Mouse (Mus musculus) G1E (cell line): ENCODE results near the gene Nxpe4. TPM values are rescaled to one million over a fixed set of nuclear protein-coding genes. Genes with fewer than 3 reads are reported as not detected.

Source experiments
- ATAC-seq: 2 replicates; pipeline ENCODE4 v1.8.0; 2016; ENCODE audit warnings: mild to moderate bottlenecking; ENCODE audit not compliant: insufficient number of reproducible peaks, poor library complexity, low FRiP score, severe bottlenecking; ENCODE audit errors: extremely low read depth
- DNase-seq: peaks from one replicate; pipeline ENCODE4 v3.0.0; 2012; ENCODE audit warnings: low spot score
- H3K27me3 ChIP-seq: 2 replicates; pipeline ENCODE4 v1.6.1; 2012; ENCODE audit warnings: mild to moderate bottlenecking, low read length, inconsistent platforms; ENCODE audit not compliant: insufficient read depth
- H3K36me3 ChIP-seq: replicated peaks from 2 replicates; pipeline ENCODE3; 2012; ENCODE audit warnings: mild to moderate bottlenecking, inconsistent platforms
- H3K4me1 ChIP-seq: 2 replicates; pipeline ENCODE4 v1.6.1; 2012; ENCODE audit warnings: low read depth, low read length, inconsistent platforms, mixed read lengths; ENCODE audit not compliant: insufficient read depth
- H3K4me3 ChIP-seq: 2 replicates; pipeline ENCODE4 v1.5.1; 2012; ENCODE audit warnings: low read depth, mild to moderate bottlenecking, inconsistent platforms, low read length, moderate library complexity, mixed read lengths
- H3K9me3 ChIP-seq: replicated peaks from 2 replicates; pipeline ENCODE4 v1.6.1; 2012; ENCODE audit warnings: inconsistent platforms
- CTCF ChIP-seq: IDR thresholded peaks from 2 replicates; pipeline ENCODE4 v1.5.1; 2012; ENCODE audit warnings: low read depth, low read length, inconsistent platforms, mixed read lengths
- GATA1 ChIP-seq: IDR thresholded peaks from 2 replicates; pipeline ENCODE4 v1.6.1; 2012; ENCODE audit warnings: borderline replicate concordance, low read length, inconsistent platforms, mixed read lengths
- GATA2 ChIP-seq: IDR thresholded peaks from 2 replicates; pipeline ENCODE4 v1.6.1; 2012; ENCODE audit warnings: low read depth, low read length, inconsistent platforms, borderline replicate concordance
- POLR2AphosphoS5 ChIP-seq: IDR thresholded peaks from 2 replicates; pipeline ENCODE4 v1.6.1; 2012; ENCODE audit warnings: low read depth, low read length, inconsistent platforms; ENCODE audit not compliant: insufficient replicate concordance
- TAL1 ChIP-seq: conservative IDR thresholded peaks from 2 replicates; pipeline ENCODE4 v1.6.1; 2012; ENCODE audit warnings: low read depth, low read length, inconsistent platforms, mixed read lengths
- polyA plus RNA-seq: library from polyadenylated mRNA; stranded (reverse); fragments of >175 nt; gene quantifications from 2 replicates; pipeline ENCODE4 v1.2.3, GENCODE M21; 2012
- total RNA-seq, 2 experiments: library from RNA; stranded (forward) in 1 of 2; stranded (reverse) in 1 of 2; fragments of 200-1000 nt in 1 of 2; fragments of >200 nt in 1 of 2; fragmentation: Nextera tagmentation in 1 of 2; gene quantifications; 2 replicates each; pipeline ENCODE4 v1.2.3; 2014 to 2017

Nxpe4 gene
- total and polyA plus RNA-seq, 3 experiments = 5.8 to 177 (median 117) TPM

GRCm38 (mm10) chr9:48357097-48357496, 195.3 kb downstream of the Nxpe4 start:
- TF ChIP-seq POLR2AphosphoS5 (no peak), TAL1 (peak; percentile 68)
- no peak for DNase-seq
- H3K4me3 ChIP-seq = peak overlapping the region; percentile 16; the same call in 1 of the 2 replicates
- H3K27me3 ChIP-seq = no peaks in the 10 kb centered on the region
- no peaks in the 10 kb centered on the region for H3K36me3 ChIP-seq
- no peaks in the 10 kb centered on the region for H3K9me3 ChIP-seq
- H3K4me1 ChIP-seq = peaks cover 91% of the 10 kb centered on the region
- peak; percentile 58 for ATAC-seq

GRCm38 (mm10) chr9:48360826-48361225, 199.0 kb downstream of the Nxpe4 start:
- H3K36me3 ChIP-seq = peaks cover 14% of the 10 kb centered on the region
- H3K27me3 ChIP-seq = no peaks in the 10 kb centered on the region
- H3K9me3 ChIP-seq = no peaks in the 10 kb centered on the region
- H3K4me3 ChIP-seq = no peak overlapping the region; the same call in 1 of the 2 replicates
- TF ChIP-seq CTCF (0 out of 2 replicates have a peak, but pooled peaks have one; percentile 27), POLR2AphosphoS5 (no peak)
- H3K4me1 ChIP-seq = peaks cover 79% of the 10 kb centered on the region
- ATAC-seq = no peak
- DNase-seq = no peak

DNA sequence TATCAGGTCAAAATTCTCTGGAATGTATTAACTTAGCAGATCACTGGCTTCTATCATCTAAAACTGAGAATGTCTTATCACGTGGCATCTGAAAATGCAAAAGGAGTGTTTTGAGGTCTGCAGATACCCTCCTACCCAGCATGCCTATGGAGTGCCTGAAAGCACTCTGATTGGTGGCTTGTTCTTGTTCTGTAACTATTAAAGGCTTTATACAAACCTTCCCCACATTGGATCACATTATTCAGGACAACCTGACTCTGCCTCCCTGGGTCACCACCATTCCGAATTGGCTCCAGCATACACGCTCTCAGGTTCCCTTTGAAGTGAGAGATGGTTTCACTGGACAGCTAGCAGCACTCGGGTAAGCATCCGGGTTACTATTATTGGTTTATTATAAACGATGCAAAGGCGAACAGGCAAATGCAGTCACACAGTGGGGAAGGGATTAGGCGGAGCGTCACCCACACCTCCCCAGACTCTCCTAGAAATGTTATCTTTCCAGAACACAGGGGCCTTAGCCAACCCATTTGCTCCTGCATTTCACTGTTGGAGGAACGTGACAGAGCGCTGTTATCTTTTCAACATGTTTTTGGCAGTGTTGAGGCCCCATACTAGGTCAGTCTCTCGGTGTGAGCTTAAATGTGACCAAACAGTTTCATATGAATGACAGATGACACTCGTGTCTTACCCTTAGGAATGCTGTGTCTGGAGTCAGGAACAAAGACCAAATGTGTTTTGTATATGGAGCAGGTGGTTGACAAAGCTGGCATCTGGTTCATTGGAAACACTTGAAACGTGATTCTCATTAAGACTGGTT, 200.2 kb downstream of the Nxpe4 start:
- TF ChIP-seq GATA1 (no peak), POLR2AphosphoS5 (peak; percentile 70; the same call in 1 of the 2 replicates), TAL1 (peak; percentile 89)
- DNase-seq (peak; percentile 63), ATAC-seq (peak; percentile 76)
- Histone ChIP-seq H3K36me3 (peaks cover 23% of the 10 kb centered on the region), H3K4me1 (peaks cover 76% of the 10 kb centered on the region), H3K4me3 (peak overlapping the region; percentile 69), H3K27me3 (no peaks in the 10 kb centered on the region), H3K9me3 (no peaks in the 10 kb centered on the region)

- H3K4me3 ChIP-seq = peak overlapping the region; percentile 69
- peaks cover 71% of the 10 kb centered on the region for H3K4me1 ChIP-seq
- peaks cover 28% of the 10 kb centered on the region for H3K36me3 ChIP-seq
- no peaks in the 10 kb centered on the region for H3K9me3 ChIP-seq
- DNase-seq = no peak
- ATAC-seq = no peak
- H3K27me3 ChIP-seq = no peaks in the 10 kb centered on the region
- TF ChIP-seq POLR2AphosphoS5 (no peak), TAL1 (no peak), CTCF (no peak), GATA2 (no peak), GATA1 (no peak)
These were observed 200.9 kb downstream of the Nxpe4 start for GRCm38 (mm10) chr9:48362743-48363142.

- Histone ChIP-seq H3K4me1 (peaks cover 53% of the 10 kb centered on the region), H3K36me3 (peaks cover 50% of the 10 kb centered on the region), H3K9me3 (no peaks in the 10 kb centered on the region), H3K4me3 (no peak overlapping the region; the same call in 1 of the 2 replicates), H3K27me3 (no peaks in the 10 kb centered on the region)
- DNase-seq = peak; percentile 39
- peak; percentile 89 for ATAC-seq
- TF ChIP-seq POLR2AphosphoS5 = no peak
- no peak for TF ChIP-seq TAL1
- TF ChIP-seq GATA2 = no peak
- TF ChIP-seq CTCF = no peak
- no peak for TF ChIP-seq GATA1
These were observed 211.5 kb downstream of the Nxpe4 start for GRCm38 (mm10) chr9:48373232-48373878.

- no peak for TF ChIP-seq POLR2AphosphoS5
- no peak for TF ChIP-seq GATA2
- no peak for TF ChIP-seq GATA1
- TF ChIP-seq TAL1 = no peak; the same call in 1 of the 2 replicates
- Histone ChIP-seq H3K36me3 (peaks cover 46% of the 10 kb centered on the region), H3K4me3 (peak overlapping the region; percentile 48; the same call in 1 of the 2 replicates), H3K27me3 (no peaks in the 10 kb centered on the region), H3K4me1 (peaks cover 50% of the 10 kb centered on the region), H3K9me3 (no peaks in the 10 kb centered on the region)
- ATAC-seq (peak; percentile 41), DNase-seq (no peak)
These were observed 212.5 kb downstream of the Nxpe4 start for GRCm38 (mm10) chr9:48374357-48374756.
